Mouse (Mus musculus): ENCODE measurements around the gene Hoxd1. TPM values are rescaled to one million over a fixed set of nuclear protein-coding genes. Genes with fewer than 3 reads are reported as not detected.

Hoxd1 gene
- total RNA-seq, 1 experiment from 2014 or later: not detected

GRCm38 (mm10) chr2:74746298-74746921 lies 16.4 kb upstream of the Hoxd1 start:
- no peak for ATAC-seq (replicated peaks; ENCODE audit: low read depth, poor library complexity, severe bottlenecking)

GRCm38 (mm10) chr2:74747006-74747405 lies 15.8 kb upstream of the Hoxd1 start:
- no peak for ATAC-seq (replicated peaks; ENCODE audit: low read depth, poor library complexity, severe bottlenecking)

- no peak for ATAC-seq (replicated peaks; ENCODE audit: low read depth, poor library complexity, severe bottlenecking)
These were observed 15.1 kb upstream of the Hoxd1 start for GRCm38 (mm10) chr2:74747661-74748141.

- no peak for ATAC-seq (replicated peaks; ENCODE audit: low read depth, poor library complexity, severe bottlenecking)
These were observed 14.3 kb upstream of the Hoxd1 start for GRCm38 (mm10) chr2:74748436-74748995.

- peak; percentile 57 for ATAC-seq (replicated peaks; ENCODE audit: low read depth, poor library complexity, severe bottlenecking)
These were observed 13.3 kb upstream of the Hoxd1 start for GRCm38 (mm10) chr2:74749337-74750121.

GRCm38 (mm10) chr2:74750731-74751250 lies 12.0 kb upstream of the Hoxd1 start:
- ATAC-seq (replicated peaks; ENCODE audit: low read depth, poor library complexity, severe bottlenecking): no peak

- no peak for ATAC-seq (replicated peaks; ENCODE audit: low read depth, poor library complexity, severe bottlenecking)
These were observed 10.9 kb upstream of the Hoxd1 start for GRCm38 (mm10) chr2:74751861-74752260.

GRCm38 (mm10) chr2:74752431-74753174 lies 10.2 kb upstream of the Hoxd1 start:
- no peak for ATAC-seq (replicated peaks; ENCODE audit: low read depth, poor library complexity, severe bottlenecking)

GRCm38 (mm10) chr2:74753175-74753523 lies 9.6 kb upstream of the Hoxd1 start:
- ATAC-seq (replicated peaks; ENCODE audit: low read depth, poor library complexity, severe bottlenecking): 0 out of 2 replicates have a peak, but pooled peaks have one; percentile 23

- no peak for ATAC-seq (replicated peaks; ENCODE audit: low read depth, poor library complexity, severe bottlenecking)
These were observed 9.1 kb upstream of the Hoxd1 start for GRCm38 (mm10) chr2:74753711-74754110.

GRCm38 (mm10) chr2:74760146-74760545 lies 2.6 kb upstream of the Hoxd1 start:
- ATAC-seq (replicated peaks; ENCODE audit: low read depth, poor library complexity, severe bottlenecking): no peak

- no peak for ATAC-seq (replicated peaks; ENCODE audit: low read depth, poor library complexity, severe bottlenecking)
These were observed 839 bp upstream of the Hoxd1 start for GRCm38 (mm10) chr2:74761941-74762340.

- no peak for ATAC-seq (replicated peaks; ENCODE audit: low read depth, poor library complexity, severe bottlenecking)
These were observed 510 bp downstream of the Hoxd1 start for GRCm38 (mm10) chr2:74763245-74763735.

GRCm38 (mm10) chr2:74763976-74764375 lies 1.2 kb downstream of the Hoxd1 start:
- ATAC-seq (replicated peaks; ENCODE audit: low read depth, poor library complexity, severe bottlenecking): no peak

- ATAC-seq (replicated peaks; ENCODE audit: low read depth, poor library complexity, severe bottlenecking): no peak
These were observed 11.6 kb downstream of the Hoxd1 start for GRCm38 (mm10) chr2:74774359-74774758.

GRCm38 (mm10) chr2:74777536-74778275 lies 14.9 kb downstream of the Hoxd1 start:
- no peak for ATAC-seq (replicated peaks; ENCODE audit: low read depth, poor library complexity, severe bottlenecking)

GRCm38 (mm10) chr2:74781386-74781785 lies 18.6 kb downstream of the Hoxd1 start:
- ATAC-seq (replicated peaks; ENCODE audit: low read depth, poor library complexity, severe bottlenecking): no peak

- no peak for ATAC-seq (replicated peaks; ENCODE audit: low read depth, poor library complexity, severe bottlenecking)
These were observed 32.8 kb downstream of the Hoxd1 start for GRCm38 (mm10) chr2:74795531-74795930.

- ATAC-seq (replicated peaks; ENCODE audit: low read depth, poor library complexity, severe bottlenecking): no peak
These were observed 45.7 kb downstream of the Hoxd1 start for GRCm38 (mm10) chr2:74808431-74808830.
